Mouse (Mus musculus) heart, embryonic 11.5 days (tissue): ENCODE data around the gene Man1a. TPM values are rescaled to one million over a fixed set of nuclear protein-coding genes. Genes with fewer than 3 reads are reported as not detected.

Source experiments
- ATAC-seq: fragments of 200-750 bp; cut with Nextera tagmentation; replicated peaks from 2 replicates; pipeline ENCODE4 v1.8.0; 2017; ENCODE audit warnings: moderate library complexity; ENCODE audit not compliant: insufficient number of reproducible peaks, low FRiP score, low TSS enrichment
- H3K27ac ChIP-seq: fragments of 300-500 bp; sonication (generic); 2 replicates; pipeline ENCODE4 v1.5.1; 2014; ENCODE audit warnings: mild to moderate bottlenecking, low read depth, low read length
- H3K27me3 ChIP-seq: fragments of 300-500 bp; sonication (generic); 2 replicates; pipeline ENCODE4 v1.6.1; 2014; ENCODE audit warnings: mild to moderate bottlenecking, low read length, mixed read lengths; ENCODE audit not compliant: control insufficient read depth, insufficient read depth
- H3K36me3 ChIP-seq: fragments of 300-500 bp; sonication (generic); 2 replicates; pipeline ENCODE4 v1.6.1; 2014; ENCODE audit warnings: mild to moderate bottlenecking, low read length, moderate library complexity, mixed read lengths; ENCODE audit not compliant: control insufficient read depth, insufficient read depth
- H3K4me1 ChIP-seq: fragments of 300-500 bp; sonication (generic); 2 replicates; pipeline ENCODE4 v1.6.1; 2014; ENCODE audit warnings: low read length; ENCODE audit not compliant: control insufficient read depth, insufficient read depth
- H3K4me2 ChIP-seq: fragments of 300-500 bp; sonication (generic); 2 replicates; pipeline ENCODE4 v1.6.1; 2014; ENCODE audit warnings: mild to moderate bottlenecking, moderate library complexity
- H3K4me3 ChIP-seq: fragments of 300-500 bp; sonication (generic); 2 replicates; pipeline ENCODE4 v1.5.1; 2014; ENCODE audit warnings: low read depth, low read length
- H3K9ac ChIP-seq: fragments of 300-500 bp; sonication (generic); 2 replicates; pipeline ENCODE4 v1.6.1; 2014; ENCODE audit warnings: mild to moderate bottlenecking, low read depth, low read length, moderate library complexity
- H3K9me3 ChIP-seq: fragments of 300-500 bp; sonication (generic); replicated peaks from 2 replicates; pipeline ENCODE4 v1.6.1; 2016; ENCODE audit warnings: low read length; ENCODE audit not compliant: control insufficient read depth
- WGBS: fragments of 180-500 bp; shearing (Covaris S2); extraction: QIAGEN DNeasy Blood & Tissue Kit; methylation state at CpG from one replicate; pipeline ENCODE4 v1.1.7; 2014; ENCODE audit not compliant: insufficient replicate concordance; 5-methylcytosine and 5-hydroxymethylcytosine counted together
- polyA plus RNA-seq: library from polyadenylated mRNA; unstranded; fragments of >200 nt; fragmentation: Nextera tagmentation; extraction: Ambion mirVana; gene quantifications from 2 replicates; pipeline ENCODE4 v1.2.1, GENCODE M21; 2014

Gene Man1a
- 8.5 and 8.8 TPM in 2 replicates for polyA plus RNA-seq

GRCm38 (mm10) chr10:54076420-54076819 lies at the start of gene Man1a:
Man1a (minus strand) TSS chr10:54076609.
- ATAC-seq = no peak
- H3K9ac ChIP-seq = peak within 1 kb of the TSS; percentile 81
- no peaks in the 10 kb centered on the region for H3K36me3 ChIP-seq
- peaks cover 16% of the 10 kb centered on the region for H3K4me1 ChIP-seq
- H3K27ac ChIP-seq = peak within 1 kb of the TSS; percentile 51; the same call in 1 of the 2 replicates
- H3K4me3 ChIP-seq = peak within 1 kb of the TSS; percentile 87
- H3K27me3 ChIP-seq = no peaks in the 10 kb centered on the region
- peak within 1 kb of the TSS; percentile 76 for H3K4me2 ChIP-seq
- 7% methylated on average over 4 of the region's 4 CpGs for WGBS
- no peaks in the 10 kb centered on the region for H3K9me3 ChIP-seq

GRCm38 (mm10) chr10:54121816-54122215 lies 45.4 kb upstream of the Man1a start:
- H3K4me1 ChIP-seq = peaks cover 5% of the 10 kb centered on the region
- no peaks in the 10 kb centered on the region for H3K36me3 ChIP-seq
- ATAC-seq = no peak
- H3K9ac ChIP-seq = no peak overlapping the region
- no peaks in the 10 kb centered on the region for H3K27me3 ChIP-seq
- H3K9me3 ChIP-seq = no peaks in the 10 kb centered on the region
- H3K4me3 ChIP-seq = no peak overlapping the region
- no peak overlapping the region for H3K27ac ChIP-seq
- WGBS = 85% methylated on average over 4 of the region's 4 CpGs
- H3K4me2 ChIP-seq = no peak overlapping the region

- no peaks in the 10 kb centered on the region for H3K36me3 ChIP-seq
- no peak overlapping the region for H3K4me3 ChIP-seq
- H3K4me2 ChIP-seq = no peak overlapping the region
- no peaks in the 10 kb centered on the region for H3K27me3 ChIP-seq
- no peak for ATAC-seq
- no peak overlapping the region for H3K27ac ChIP-seq
- peaks cover 5% of the 10 kb centered on the region for H3K4me1 ChIP-seq
- H3K9ac ChIP-seq = no peak overlapping the region
- H3K9me3 ChIP-seq = no peaks in the 10 kb centered on the region
- 56% methylated on average over 2 of the region's 2 CpGs for WGBS
Measured at GRCm38 (mm10) chr10:54120375-54120774, 44.0 kb upstream of the Man1a start.

DNA sequence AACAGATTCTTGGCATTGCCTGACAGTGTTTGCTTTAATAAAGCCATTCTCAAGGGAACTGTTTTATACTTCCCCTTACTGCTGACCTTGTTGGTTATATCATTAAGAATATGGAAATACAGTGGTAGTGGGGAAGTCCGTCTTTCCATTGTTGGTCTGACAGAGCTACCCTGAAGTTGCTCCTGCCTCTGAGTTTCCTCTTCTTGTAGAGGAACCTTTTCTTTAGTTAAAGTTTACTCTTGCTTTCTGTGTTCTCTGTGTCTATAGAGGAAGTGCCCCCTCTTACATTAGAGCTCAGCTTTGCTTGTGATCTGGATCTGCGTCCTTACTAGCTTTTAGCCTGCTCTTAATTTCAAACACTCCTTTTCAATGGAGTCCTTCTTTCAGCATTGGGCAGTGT lies 42.9 kb upstream of the Man1a start:
- WGBS = 89% methylated on average over 2 of the region's 2 CpGs
- H3K4me2 ChIP-seq = no peak overlapping the region
- H3K4me1 ChIP-seq = peaks cover 5% of the 10 kb centered on the region
- H3K36me3 ChIP-seq = no peaks in the 10 kb centered on the region
- no peaks in the 10 kb centered on the region for H3K27me3 ChIP-seq
- no peaks in the 10 kb centered on the region for H3K9me3 ChIP-seq
- no peak overlapping the region for H3K9ac ChIP-seq
- H3K27ac ChIP-seq = no peak overlapping the region
- ATAC-seq = no peak
- no peak overlapping the region for H3K4me3 ChIP-seq

GRCm38 (mm10) chr10:54118223-54118912 lies 42.0 kb upstream of the Man1a start:
- H3K27ac ChIP-seq = no peak overlapping the region
- 24% methylated on average over 4 of the region's 4 CpGs for WGBS
- H3K9ac ChIP-seq = no peak overlapping the region
- H3K9me3 ChIP-seq = no peaks in the 10 kb centered on the region
- H3K4me1 ChIP-seq = peaks cover 5% of the 10 kb centered on the region
- H3K36me3 ChIP-seq = no peaks in the 10 kb centered on the region
- no peak overlapping the region for H3K4me3 ChIP-seq
- H3K4me2 ChIP-seq = no peak overlapping the region
- no peaks in the 10 kb centered on the region for H3K27me3 ChIP-seq
- no peak for ATAC-seq

DNA sequence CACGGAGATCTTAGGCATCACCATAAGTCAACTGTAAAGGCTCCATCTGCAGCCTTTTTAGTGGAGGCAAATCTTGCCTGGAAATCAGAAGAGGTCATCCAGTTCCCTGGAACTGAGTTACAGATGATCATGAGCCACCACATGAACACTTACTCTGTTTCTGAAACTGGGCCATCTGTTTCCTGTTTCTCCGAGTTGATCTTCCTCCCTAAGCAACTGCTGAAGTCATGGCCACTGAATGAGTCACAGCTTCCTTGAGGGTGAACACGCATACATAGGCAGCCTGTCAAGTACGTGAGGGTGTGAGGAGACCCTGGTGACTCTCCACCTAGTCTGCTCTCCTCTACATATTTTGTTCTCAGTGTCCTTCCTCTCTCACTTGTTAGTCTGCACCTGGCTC lies 41.4 kb upstream of the Man1a start:
- WGBS = 35% methylated on average over 4 of the region's 4 CpGs
- Histone ChIP-seq H3K4me3 (no peak overlapping the region), H3K36me3 (no peaks in the 10 kb centered on the region), H3K27ac (0 out of 2 replicates have a peak overlapping the region, but pooled peaks have one; percentile 31), H3K4me2 (no peak overlapping the region), H3K27me3 (no peaks in the 10 kb centered on the region), H3K9ac (no peak overlapping the region), H3K4me1 (peaks cover 6% of the 10 kb centered on the region), H3K9me3 (no peaks in the 10 kb centered on the region)
- 0 out of 2 replicates have a peak, but pooled peaks have one; percentile 67 for ATAC-seq

GRCm38 (mm10) chr10:54103671-54104070 lies 27.3 kb upstream of the Man1a start:
- ATAC-seq = no peak
- 77% methylated on average over 4 of the region's 4 CpGs for WGBS
- no peaks in the 10 kb centered on the region for H3K9me3 ChIP-seq

GRCm38 (mm10) chr10:54092081-54092480 lies 15.7 kb upstream of the Man1a start:
- Histone ChIP-seq H3K9me3 (no peaks in the 10 kb centered on the region), H3K9ac (no peak overlapping the region), H3K27me3 (no peaks in the 10 kb centered on the region), H3K4me1 (no peaks in the 10 kb centered on the region), H3K4me2 (no peak overlapping the region), H3K4me3 (no peak overlapping the region), H3K27ac (no peak overlapping the region), H3K36me3 (no peaks in the 10 kb centered on the region)
- no peak for ATAC-seq

More at GRCm38 (mm10) chr10:54103671-54104070, 27.3 kb upstream of the Man1a start:
- Histone ChIP-seq H3K27me3 (no peaks in the 10 kb centered on the region), H3K9ac (no peak overlapping the region), H3K36me3 (no peaks in the 10 kb centered on the region), H3K27ac (no peak overlapping the region), H3K4me3 (no peak overlapping the region), H3K4me2 (no peak overlapping the region), H3K4me1 (no peaks in the 10 kb centered on the region)

DNA sequence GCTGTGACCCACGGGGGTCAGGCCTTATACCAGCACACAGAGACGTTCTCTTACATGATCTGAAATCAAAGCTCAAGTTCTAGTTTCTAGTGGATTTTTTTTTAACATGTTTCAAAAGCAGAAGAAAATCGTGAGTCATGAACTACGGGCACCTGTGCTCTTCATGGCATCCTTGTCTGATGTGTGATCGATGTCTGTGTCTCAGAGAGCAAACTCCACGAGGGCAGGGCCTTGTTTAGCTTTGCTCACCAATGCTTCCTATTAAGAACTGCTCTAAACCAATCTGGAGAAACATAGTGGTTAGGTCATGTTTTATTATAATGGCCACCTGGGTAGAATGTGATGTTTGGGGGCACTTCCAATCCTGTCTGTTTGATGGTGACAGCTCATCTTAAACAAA lies 13.5 kb upstream of the Man1a start:
- Histone ChIP-seq H3K9me3 (no peaks in the 10 kb centered on the region), H3K36me3 (no peaks in the 10 kb centered on the region), H3K27me3 (no peaks in the 10 kb centered on the region), H3K4me3 (no peak overlapping the region), H3K4me2 (no peak overlapping the region), H3K4me1 (no peaks in the 10 kb centered on the region), H3K27ac (no peak overlapping the region), H3K9ac (no peak overlapping the region)
- ATAC-seq = no peak
- 80% methylated on average over 6 of the region's 6 CpGs for WGBS
